Mouse (Mus musculus): ENCODE data around the gene Gatc. TPM values are rescaled to one million over a fixed set of nuclear protein-coding genes. Genes with fewer than 3 reads are reported as not detected.

The Gatc gene
- polyA plus RNA-seq, 1 experiment from 2014 or later, result 53.5 TPM

- Histone ChIP-seq H3K9me3 (ENCODE audit: control insufficient read depth, low read length) (no peaks in the 10 kb centered on the region), H3K9ac (replicated peaks; ENCODE audit: low read depth, low read length) (no peak overlapping the region), H3K4me2 (ENCODE audit: low read depth, low read length) (no peak overlapping the region), H3K27me3 (ENCODE audit: control insufficient read depth, insufficient read depth, low read length) (no peaks in the 10 kb centered on the region), H3K4me3 (ENCODE audit: low read depth, low read length) (no peak overlapping the region), H3K36me3 (ENCODE audit: control insufficient read depth, insufficient read depth, low read length) (no peaks in the 10 kb centered on the region), H3K27ac (ENCODE audit: low read depth, low read length) (no peak overlapping the region), H3K4me1 (ENCODE audit: control insufficient read depth, insufficient read depth, low read length) (no peaks in the 10 kb centered on the region)
- no peak for ATAC-seq (ENCODE audit: low read depth)
- WGBS, result 35% methylated on average over 7 of the region's 7 CpGs
Measured at GRCm38 (mm10) chr5:115362216-115362615, 21.2 kb upstream of the Gatc start.

- Histone ChIP-seq H3K27me3 (ENCODE audit: control insufficient read depth, insufficient read depth, low read length) (no peaks in the 10 kb centered on the region), H3K4me2 (ENCODE audit: low read depth, low read length) (no peak overlapping the region), H3K4me1 (ENCODE audit: control insufficient read depth, insufficient read depth, low read length) (no peaks in the 10 kb centered on the region), H3K27ac (ENCODE audit: low read depth, low read length) (no peak overlapping the region), H3K9me3 (ENCODE audit: control insufficient read depth, low read length) (no peaks in the 10 kb centered on the region), H3K9ac (replicated peaks; ENCODE audit: low read depth, low read length) (no peak overlapping the region), H3K36me3 (ENCODE audit: control insufficient read depth, insufficient read depth, low read length) (no peaks in the 10 kb centered on the region), H3K4me3 (ENCODE audit: low read depth, low read length) (no peak overlapping the region)
- WGBS, result 59% methylated on average over 5 of the region's 5 CpGs
- no peak for ATAC-seq (ENCODE audit: low read depth)
Measured at GRCm38 (mm10) chr5:115359851-115360372, 18.9 kb upstream of the Gatc start.

GRCm38 (mm10) chr5:115359438-115359837, 18.5 kb upstream of the Gatc start:
- Histone ChIP-seq H3K36me3 (ENCODE audit: control insufficient read depth, insufficient read depth, low read length) (no peaks in the 10 kb centered on the region), H3K4me1 (ENCODE audit: control insufficient read depth, insufficient read depth, low read length) (no peaks in the 10 kb centered on the region), H3K4me2 (ENCODE audit: low read depth, low read length) (no peak overlapping the region), H3K4me3 (ENCODE audit: low read depth, low read length) (no peak overlapping the region), H3K9ac (replicated peaks; ENCODE audit: low read depth, low read length) (no peak overlapping the region), H3K27ac (ENCODE audit: low read depth, low read length) (no peak overlapping the region), H3K9me3 (ENCODE audit: control insufficient read depth, low read length) (no peaks in the 10 kb centered on the region), H3K27me3 (ENCODE audit: control insufficient read depth, insufficient read depth, low read length) (no peaks in the 10 kb centered on the region)
- ATAC-seq (ENCODE audit: low read depth), result no peak
- WGBS, result 82% methylated on average over 8 of the region's 8 CpGs

- 4% methylated on average over 12 of the region's 12 CpGs for WGBS
- no peaks in the 10 kb centered on the region for H3K27me3 ChIP-seq (ENCODE audit: control insufficient read depth, insufficient read depth, low read length)
- H3K4me1 ChIP-seq (ENCODE audit: control insufficient read depth, insufficient read depth, low read length), result no peaks in the 10 kb centered on the region
- H3K4me3 ChIP-seq (ENCODE audit: low read depth, low read length), result no peak overlapping the region
- H3K4me2 ChIP-seq (ENCODE audit: low read depth, low read length), result no peak overlapping the region
- ATAC-seq (ENCODE audit: low read depth), result no peak
- no peak overlapping the region for H3K9ac ChIP-seq (replicated peaks; ENCODE audit: low read depth, low read length)
- no peaks in the 10 kb centered on the region for H3K36me3 ChIP-seq (ENCODE audit: control insufficient read depth, insufficient read depth, low read length)
- H3K9me3 ChIP-seq (ENCODE audit: control insufficient read depth, low read length), result no peaks in the 10 kb centered on the region
- no peak overlapping the region for H3K27ac ChIP-seq (ENCODE audit: low read depth, low read length)
Measured at GRCm38 (mm10) chr5:115358872-115359271, 17.9 kb upstream of the Gatc start.

GRCm38 (mm10) chr5:115355070-115355469, 14.1 kb upstream of the Gatc start:
- Histone ChIP-seq H3K9ac (replicated peaks; ENCODE audit: low read depth, low read length) (no peak overlapping the region), H3K36me3 (ENCODE audit: control insufficient read depth, insufficient read depth, low read length) (no peaks in the 10 kb centered on the region), H3K27me3 (ENCODE audit: control insufficient read depth, insufficient read depth, low read length) (no peaks in the 10 kb centered on the region), H3K4me1 (ENCODE audit: control insufficient read depth, insufficient read depth, low read length) (no peaks in the 10 kb centered on the region), H3K4me3 (ENCODE audit: low read depth, low read length) (no peak overlapping the region), H3K4me2 (ENCODE audit: low read depth, low read length) (no peak overlapping the region), H3K9me3 (ENCODE audit: control insufficient read depth, low read length) (no peaks in the 10 kb centered on the region), H3K27ac (ENCODE audit: low read depth, low read length) (no peak overlapping the region)
- ATAC-seq (ENCODE audit: low read depth), result no peak
- 70% methylated on average over 13 of the region's 13 CpGs for WGBS

GRCm38 (mm10) chr5:115351348-115351747, 10.4 kb upstream of the Gatc start:
- Histone ChIP-seq H3K27me3 (ENCODE audit: control insufficient read depth, insufficient read depth, low read length) (no peaks in the 10 kb centered on the region), H3K4me2 (ENCODE audit: low read depth, low read length) (no peak overlapping the region), H3K4me1 (ENCODE audit: control insufficient read depth, insufficient read depth, low read length) (peaks cover 15% of the 10 kb centered on the region), H3K9ac (replicated peaks; ENCODE audit: low read depth, low read length) (no peak overlapping the region), H3K4me3 (ENCODE audit: low read depth, low read length) (no peak overlapping the region), H3K9me3 (ENCODE audit: control insufficient read depth, low read length) (no peaks in the 10 kb centered on the region), H3K27ac (ENCODE audit: low read depth, low read length) (no peak overlapping the region), H3K36me3 (ENCODE audit: control insufficient read depth, insufficient read depth, low read length) (no peaks in the 10 kb centered on the region)
- WGBS, result 83% methylated on average over 5 of the region's 5 CpGs
- ATAC-seq (ENCODE audit: low read depth), result no peak

GRCm38 (mm10) chr5:115349225-115349555, 8.2 kb upstream of the Gatc start:
- Histone ChIP-seq H3K27ac (ENCODE audit: low read depth, low read length) (peak overlapping the region; percentile 74), H3K27me3 (ENCODE audit: control insufficient read depth, insufficient read depth, low read length) (no peaks in the 10 kb centered on the region), H3K4me1 (ENCODE audit: control insufficient read depth, insufficient read depth, low read length) (peaks cover 15% of the 10 kb centered on the region), H3K4me3 (ENCODE audit: low read depth, low read length) (peak overlapping the region; percentile 88), H3K4me2 (ENCODE audit: low read depth, low read length) (peak overlapping the region; percentile 59), H3K9ac (replicated peaks; ENCODE audit: low read depth, low read length) (peak overlapping the region; percentile 57; the same call in 1 of the 2 replicates), H3K9me3 (ENCODE audit: control insufficient read depth, low read length) (no peaks in the 10 kb centered on the region), H3K36me3 (ENCODE audit: control insufficient read depth, insufficient read depth, low read length) (peaks cover 12% of the 10 kb centered on the region)
- ATAC-seq (ENCODE audit: low read depth), result peak; percentile 36; the same call in 1 of the 2 replicates
- under 1% methylated on average over 18 of the region's 18 CpGs for WGBS

GRCm38 (mm10) chr5:115348546-115349224, 7.7 kb upstream of the Gatc start, which contains the start of gene Cox6a1:
Cox6a1 (minus strand) TSS chr5:115348981.
- peak within 1 kb of the TSS; percentile 99 for H3K4me2 ChIP-seq (ENCODE audit: low read depth, low read length)
- H3K27ac ChIP-seq (ENCODE audit: low read depth, low read length), result peak within 1 kb of the TSS; percentile 74
- H3K9ac ChIP-seq (replicated peaks; ENCODE audit: low read depth, low read length), result peak within 1 kb of the TSS; percentile 76
- H3K36me3 ChIP-seq (ENCODE audit: control insufficient read depth, insufficient read depth, low read length), result peaks cover 17% of the 10 kb centered on the region
- H3K27me3 ChIP-seq (ENCODE audit: control insufficient read depth, insufficient read depth, low read length), result no peaks in the 10 kb centered on the region
- H3K9me3 ChIP-seq (ENCODE audit: control insufficient read depth, low read length), result no peaks in the 10 kb centered on the region
- WGBS, result under 1% methylated on average over 73 of the region's 74 CpGs
- ATAC-seq (ENCODE audit: low read depth), result peak; percentile 94
- peak within 1 kb of the TSS; percentile 88 for H3K4me3 ChIP-seq (ENCODE audit: low read depth, low read length)
- peaks cover 15% of the 10 kb centered on the region for H3K4me1 ChIP-seq (ENCODE audit: control insufficient read depth, insufficient read depth, low read length)

GRCm38 (mm10) chr5:115347564-115347963, 6.6 kb upstream of the Gatc start:
- ATAC-seq (ENCODE audit: low read depth), result 0 out of 2 replicates have a peak, but pooled peaks have one; percentile 25
- H3K36me3 ChIP-seq (ENCODE audit: control insufficient read depth, insufficient read depth, low read length), result peaks cover 20% of the 10 kb centered on the region
- peak overlapping the region; percentile 88 for H3K4me3 ChIP-seq (ENCODE audit: low read depth, low read length)
- H3K9me3 ChIP-seq (ENCODE audit: control insufficient read depth, low read length), result no peaks in the 10 kb centered on the region
- peaks cover 15% of the 10 kb centered on the region for H3K4me1 ChIP-seq (ENCODE audit: control insufficient read depth, insufficient read depth, low read length)
- H3K27ac ChIP-seq (ENCODE audit: low read depth, low read length), result no peak overlapping the region
- H3K4me2 ChIP-seq (ENCODE audit: low read depth, low read length), result peak overlapping the region; percentile 99
- H3K27me3 ChIP-seq (ENCODE audit: control insufficient read depth, insufficient read depth, low read length), result no peaks in the 10 kb centered on the region
- H3K9ac ChIP-seq (replicated peaks; ENCODE audit: low read depth, low read length), result no peak overlapping the region
- WGBS, result 1% methylated on average over 5 of the region's 5 CpGs
